Mouse (Mus musculus): ENCODE results near the gene Rangrf.

DNA sequence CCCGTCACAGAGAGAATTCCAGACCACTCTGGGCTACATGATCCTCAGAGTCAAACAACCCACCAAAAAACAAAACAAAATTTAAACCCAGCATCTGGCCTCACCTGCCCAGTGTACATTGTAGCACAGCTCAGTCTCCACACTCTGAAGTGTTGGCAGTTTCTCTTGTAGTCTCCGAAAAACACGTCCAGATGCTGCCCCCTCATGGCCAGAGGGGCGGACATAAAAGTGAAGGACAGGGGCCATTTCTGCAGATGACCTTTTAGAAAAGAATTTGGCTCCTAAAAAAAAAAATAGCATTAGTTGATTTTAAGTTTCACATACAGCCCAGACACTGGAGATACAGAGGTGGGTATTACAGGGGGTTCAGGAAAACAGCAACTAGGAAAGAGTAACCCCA lies 28.6 kb upstream of the Rangrf start:
- TF ChIP-seq CTCF (IDR thresholded peaks at IDR 0.05; ENCODE audit: low read depth, low read length), result no peak
- TF ChIP-seq GATA1 (IDR thresholded peaks at IDR 0.05; ENCODE audit: borderline replicate concordance, low read length), result no peak
- TF ChIP-seq TAL1 (conservative IDR thresholded peaks at IDR 0.05; ENCODE audit: low read depth, low read length), result no peak
- no peak for TF ChIP-seq POLR2AphosphoS5 (IDR thresholded peaks at IDR 0.05; ENCODE audit: insufficient replicate concordance, low read depth, low read length)
- TF ChIP-seq GATA2 (IDR thresholded peaks at IDR 0.05; ENCODE audit: borderline replicate concordance, low read depth, low read length), result no peak

All from G1E (cell line).